14 mouse cellular contexts compared by ENCODE assay signal in the genomic region with DNA sequence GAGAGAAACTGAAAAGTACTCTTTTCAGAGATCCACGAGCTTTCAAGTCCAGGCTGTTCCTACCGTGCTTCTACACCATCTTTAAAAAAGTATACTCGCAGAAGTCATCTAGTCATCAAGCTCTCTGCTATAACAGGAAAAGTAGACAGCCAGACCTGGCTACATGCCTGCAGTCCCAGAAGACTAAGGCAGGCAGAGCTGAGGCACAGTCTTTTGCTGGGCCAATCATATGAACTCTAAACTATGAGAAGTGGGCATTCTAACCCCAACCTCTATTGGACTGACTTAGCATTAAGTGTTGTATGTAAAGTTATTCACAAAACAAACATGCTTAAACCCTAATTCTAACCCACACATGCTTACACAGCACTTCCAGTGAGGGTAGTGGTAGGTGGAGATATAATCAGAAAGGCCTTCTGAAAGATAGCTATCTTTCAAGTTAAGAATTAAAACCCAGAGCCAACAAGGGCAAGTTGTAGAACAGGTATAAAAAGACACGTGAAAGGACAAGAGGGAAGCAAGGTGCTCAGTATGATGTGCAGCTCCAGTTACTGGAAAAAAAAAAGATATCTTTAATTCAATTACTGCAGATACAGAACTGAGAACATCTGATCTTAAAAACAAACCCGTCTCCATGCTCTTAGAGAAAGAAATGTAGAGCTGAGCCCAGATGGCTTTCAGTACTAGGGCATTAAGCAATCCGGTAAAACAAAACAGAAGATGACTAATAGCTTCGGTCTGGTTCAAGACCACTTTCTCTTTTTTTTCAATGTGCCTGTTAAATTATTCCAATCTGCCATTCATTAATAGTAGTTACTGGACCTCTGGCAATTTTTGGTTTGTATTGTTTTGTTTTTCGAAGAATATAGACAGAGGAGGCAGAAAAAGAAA. TPM values are rescaled to one million over a fixed set of nuclear protein-coding genes. Genes with fewer than 3 reads are reported as not detected.
DNase-seq lines count a peak whose midpoint lies in the region; ATAC-seq and TF ChIP-seq lines count a peak whose summit lies in the region.
"Had no signal": no experiment of that assay in that cellular context is flagged by ENCODE, and none has a peak within 500 bp of the region (broad histone marks: within the 10 kb centered on the region; RNA-seq: fewer than 3 reads in every experiment).

No protein-coding gene starts in this region.

- H3K4me3 ChIP-seq in heart, embryonic 15.5 days, result no peak overlapping the region
- no peak overlapping the region for H3K4me3 ChIP-seq in embryonic facial prominence, embryonic 14.5 days (ENCODE audit: low read depth, low read length)
- no peak overlapping the region for H3K4me3 ChIP-seq in hindbrain, postnatal 0 days (ENCODE audit: low read length)
- H3K4me3 ChIP-seq: embryonic facial prominence, embryonic 13.5 days; liver, embryonic 12.5 days had no signal

- no peaks in the 10 kb centered on the region for H3K27me3 ChIP-seq in heart, embryonic 15.5 days
- no peaks in the 10 kb centered on the region for H3K27me3 ChIP-seq in embryonic facial prominence, embryonic 14.5 days (replicated peaks; ENCODE audit: control insufficient read depth, insufficient read depth, low read length)
- no peaks in the 10 kb centered on the region for H3K27me3 ChIP-seq in hindbrain, postnatal 0 days (ENCODE audit: insufficient read depth, low read length)
- H3K27me3 ChIP-seq: embryonic facial prominence, embryonic 13.5 days; liver, embryonic 12.5 days had no signal

- H3K27ac ChIP-seq in heart, embryonic 15.5 days, result peak overlapping the region; percentile 27; the same call in 1 of the 2 replicates
- H3K27ac ChIP-seq in embryonic facial prominence, embryonic 14.5 days (replicated peaks; ENCODE audit: low read depth, low read length), result peak overlapping the region; percentile 44; the same call in 1 of the 2 replicates
- H3K27ac ChIP-seq in hindbrain, postnatal 0 days, result no peak overlapping the region
- H3K27ac ChIP-seq: embryonic facial prominence, embryonic 13.5 days; liver, embryonic 12.5 days; macrophage had no signal

- peaks cover 12% of the 10 kb centered on the region; the same call in 1 of the 2 replicates for H3K36me3 ChIP-seq in heart, embryonic 15.5 days
- no peaks in the 10 kb centered on the region for H3K36me3 ChIP-seq in embryonic facial prominence, embryonic 14.5 days (ENCODE audit: control insufficient read depth, insufficient read depth, low read length)
- H3K36me3 ChIP-seq in hindbrain, postnatal 0 days (ENCODE audit: insufficient read depth, low read length), result no peaks in the 10 kb centered on the region

- intact Hi-C loops in heart, postnatal 10 days (cut with DNase I), result no loop called here

- no peak overlapping the region for H3K9ac ChIP-seq in heart, embryonic 15.5 days
- no peak overlapping the region for H3K9ac ChIP-seq in embryonic facial prominence, embryonic 14.5 days (ENCODE audit: low read depth, low read length)
- no peak overlapping the region for H3K9ac ChIP-seq in hindbrain, postnatal 0 days (replicated peaks; ENCODE audit: low read length)
- H3K9ac ChIP-seq: embryonic facial prominence, embryonic 13.5 days; liver, embryonic 12.5 days had no signal

- no peaks in the 10 kb centered on the region for H3K9me3 ChIP-seq in heart, embryonic 15.5 days (replicated peaks)
- no peaks in the 10 kb centered on the region for H3K9me3 ChIP-seq in embryonic facial prominence, embryonic 14.5 days (ENCODE audit: control insufficient read depth, low read length)
- no peaks in the 10 kb centered on the region for H3K9me3 ChIP-seq in hindbrain, postnatal 0 days (ENCODE audit: low read length)
- H3K9me3 ChIP-seq: embryonic facial prominence, embryonic 13.5 days; liver, embryonic 12.5 days had no signal

- WGBS in heart, embryonic 15.5 days, result 72% methylated on average over 8 of the region's 8 CpGs
- 53% methylated on average over 8 of the region's 8 CpGs for WGBS in embryonic facial prominence, embryonic 14.5 days
- WGBS in hindbrain, postnatal 0 days, result 82% methylated on average over 8 of the region's 8 CpGs

- H3K4me2 ChIP-seq in heart, embryonic 15.5 days, result no peak overlapping the region
- H3K4me2 ChIP-seq in embryonic facial prominence, embryonic 14.5 days (ENCODE audit: low read depth, low read length), result no peak overlapping the region
- H3K4me2 ChIP-seq in hindbrain, postnatal 0 days (ENCODE audit: low read depth, low read length), result no peak overlapping the region
- H3K4me2 ChIP-seq: embryonic facial prominence, embryonic 13.5 days; liver, embryonic 12.5 days had no signal

- ATAC-seq in heart, embryonic 15.5 days (replicated peaks; ENCODE audit: insufficient number of reproducible peaks, insufficient read depth, low FRiP score, low read depth), result no peak
- ATAC-seq in embryonic facial prominence, embryonic 14.5 days (ENCODE audit: low read depth), result no peak
- ATAC-seq in hindbrain, postnatal 0 days, result no peak
- ATAC-seq: forebrain, embryonic 16.5 days; inflammation-experienced regulatory T-cells, adult 6 months; liver, embryonic 12.5 days; midbrain, embryonic 16.5 days had no signal

- no peak for DNase-seq in heart, postnatal 10 days
- DNase-seq in lung, postnatal 36 days, result peak; percentile 27
- no peak for DNase-seq in lung, postnatal 10 days
- DNase-seq in embryonic facial prominence, embryonic 14.5 days (ENCODE audit: low spot score), result peak; percentile 48
- no peak for DNase-seq in B cell, adult 2 months
- no peak for DNase-seq in hindbrain, postnatal 0 days (ENCODE audit: low spot score)
- DNase-seq: gastrocnemius, postnatal 10 days had no signal

- no peak for TF ChIP-seq CTCF in hindbrain, postnatal 0 days (IDR thresholded peaks at IDR 0.05; ENCODE audit: low read depth)

- H3K4me1 ChIP-seq in heart, embryonic 15.5 days (replicated peaks), result peaks cover 9% of the 10 kb centered on the region; the same call in 1 of the 2 replicates
- peaks cover 11% of the 10 kb centered on the region for H3K4me1 ChIP-seq in embryonic facial prominence, embryonic 14.5 days (ENCODE audit: control insufficient read depth, insufficient read depth, low read length)
- H3K4me1 ChIP-seq in hindbrain, postnatal 0 days (ENCODE audit: insufficient read depth, low read length), result no peaks in the 10 kb centered on the region

RNA-seq across cellular contexts. Expression of a gene that starts 50.0 kb away (rescaled TPM):
- polyA plus RNA-seq in heart, embryonic 15.5 days (2015; fragmentation: Nextera tagmentation; extraction: Ambion mirVana), result 180 and 220 TPM in 2 replicates
- total RNA-seq in heart, postnatal 10 days (2021), result 100 to 1,000 TPM; 523 to 617 TPM
- polyA plus RNA-seq in embryonic facial prominence, embryonic 14.5 days (2014; fragmentation: Nextera tagmentation; extraction: Ambion mirVana), result 63.6 and 84.5 TPM in 2 replicates
- total RNA-seq in hindbrain, postnatal 0 days (2014; rRNA removed), result 24.4 and 29.7 TPM in 2 replicates
- 17.0 and 17.4 TPM in 2 replicates for polyA plus RNA-seq in hindbrain, postnatal 0 days (2015; fragmentation: Nextera tagmentation; extraction: Ambion mirVana)

Comparison
In these comparisons a context has a peak if more than half of its experiments do, and no peak if none do; other contexts are left out.
1. DNase-seq: peak in lung, postnatal 36 days (single experiment) and embryonic facial prominence, embryonic 14.5 days (single experiment); none in heart, postnatal 10 days (0 of 2), lung, postnatal 10 days (single experiment), B cell, adult 2 months (0 of 2) and hindbrain, postnatal 0 days (single experiment).